Mouse (Mus musculus) embryonic fibroblast, embryonic 13.5 days (primary cell): ENCODE measurements around the gene Mpzl1.

Experiments
- CTCF ChIP-seq: IDR thresholded peaks from 2 replicates; pipeline ENCODE4 v1.5.1; 2011; ENCODE audit warnings: mild to moderate bottlenecking, control low read depth, low read length, moderate library complexity, borderline replicate concordance; ENCODE audit not compliant: insufficient read depth
- POLR2A ChIP-seq: IDR thresholded peaks from 2 replicates; pipeline ENCODE4 v1.6.1; 2011; ENCODE audit warnings: low read depth, mild to moderate bottlenecking, control low read depth, low read length, moderate library complexity

GRCm38 (mm10) chr1:165625896-165626295 is 8.4 kb downstream of the Mpzl1 start:
- TF ChIP-seq CTCF (no peak), POLR2A (no peak)
